Mouse (Mus musculus) cerebellum, adult 2 months (tissue): ENCODE results near the gene Iars2.

ENCODE experiments used
- CTCF ChIP-seq: fragments of 200-500 bp; IDR thresholded peaks from 2 replicates; pipeline ENCODE4 v1.5.1; 2011; ENCODE audit warnings: low read depth, mild to moderate bottlenecking, control low read depth, low read length, moderate library complexity, borderline replicate concordance; ENCODE audit not compliant: insufficient read depth
- POLR2A ChIP-seq: fragments of 200-500 bp; IDR thresholded peaks from 2 replicates; pipeline ENCODE4 v1.6.1; 2011; ENCODE audit warnings: low read length, control low read depth, borderline replicate concordance; ENCODE audit not compliant: insufficient read depth

- no peak for TF ChIP-seq CTCF
- TF ChIP-seq POLR2A, result no peak
Observed at GRCm38 (mm10) chr1:185292646-185293360, 36.4 kb downstream of the Iars2 start.
